ENCODE assay signal across 11 mouse cellular contexts in genomic region chr8:86029451-86029850, GRCm38 (mm10).
"Had no signal": no experiment of that assay in that cellular context is flagged by ENCODE, and none has a peak within 500 bp of the region (broad histone marks: within the 10 kb centered on the region; RNA-seq: fewer than 3 reads in every experiment).

No protein-coding gene starts in this region.

- H3K9me3 ChIP-seq: limb, embryonic 15.5 days; liver, embryonic 13.5 days; lung, embryonic 15.5 days; midbrain, embryonic 15.5 days; neural tube, embryonic 13.5 days; stomach, embryonic 15.5 days had no signal

- H3K36me3 ChIP-seq: lung, embryonic 15.5 days; midbrain, embryonic 15.5 days; neural tube, embryonic 13.5 days had no signal

- DNase-seq: liver, embryonic 13.5 days; liver, postnatal 0 days; lung, postnatal 36 days; retina, postnatal 1 day; thymus, adult 2 months; thymus, postnatal 25 days had no signal

- H3K9ac ChIP-seq: limb, embryonic 15.5 days; liver, embryonic 13.5 days; liver, postnatal 0 days; lung, embryonic 15.5 days; midbrain, embryonic 15.5 days; neural tube, embryonic 13.5 days; stomach, embryonic 15.5 days had no signal

- H3K4me3 ChIP-seq: limb, embryonic 15.5 days; liver, embryonic 13.5 days; lung, embryonic 15.5 days; midbrain, embryonic 15.5 days; neural tube, embryonic 13.5 days; stomach, embryonic 15.5 days had no signal

- H3K27me3 ChIP-seq: limb, embryonic 15.5 days; liver, embryonic 13.5 days; lung, embryonic 15.5 days; midbrain, embryonic 15.5 days; neural tube, embryonic 13.5 days; stomach, embryonic 15.5 days had no signal

- H3K4me2 ChIP-seq: limb, embryonic 15.5 days; liver, embryonic 13.5 days; lung, embryonic 15.5 days; midbrain, embryonic 15.5 days; neural tube, embryonic 13.5 days; stomach, embryonic 15.5 days had no signal

- H3K27ac ChIP-seq: limb, embryonic 15.5 days; liver, embryonic 13.5 days; lung, embryonic 15.5 days; midbrain, embryonic 15.5 days; neural tube, embryonic 13.5 days; stomach, embryonic 15.5 days had no signal

- ATAC-seq: liver, postnatal 0 days; midbrain, embryonic 15.5 days had no signal

- H3K4me1 ChIP-seq: limb, embryonic 15.5 days; liver, embryonic 13.5 days; lung, embryonic 15.5 days; midbrain, embryonic 15.5 days; neural tube, embryonic 13.5 days; stomach, embryonic 15.5 days had no signal
